Mouse (Mus musculus) c-Kit-positive CD71-positive TER-119-negative erythroid progenitor cells, embryonic 14.5 days (primary cell): ENCODE results near the gene Daam1.
A peak's percentile ranks its signal among the peaks of the same experiment; 100 is the strongest.

Experiments
- DNase-seq: peaks from one replicate; pipeline ENCODE4 v3.0.0-alpha.2; 2013; ENCODE audit warnings: low read depth

Daam1 gene

DNA sequence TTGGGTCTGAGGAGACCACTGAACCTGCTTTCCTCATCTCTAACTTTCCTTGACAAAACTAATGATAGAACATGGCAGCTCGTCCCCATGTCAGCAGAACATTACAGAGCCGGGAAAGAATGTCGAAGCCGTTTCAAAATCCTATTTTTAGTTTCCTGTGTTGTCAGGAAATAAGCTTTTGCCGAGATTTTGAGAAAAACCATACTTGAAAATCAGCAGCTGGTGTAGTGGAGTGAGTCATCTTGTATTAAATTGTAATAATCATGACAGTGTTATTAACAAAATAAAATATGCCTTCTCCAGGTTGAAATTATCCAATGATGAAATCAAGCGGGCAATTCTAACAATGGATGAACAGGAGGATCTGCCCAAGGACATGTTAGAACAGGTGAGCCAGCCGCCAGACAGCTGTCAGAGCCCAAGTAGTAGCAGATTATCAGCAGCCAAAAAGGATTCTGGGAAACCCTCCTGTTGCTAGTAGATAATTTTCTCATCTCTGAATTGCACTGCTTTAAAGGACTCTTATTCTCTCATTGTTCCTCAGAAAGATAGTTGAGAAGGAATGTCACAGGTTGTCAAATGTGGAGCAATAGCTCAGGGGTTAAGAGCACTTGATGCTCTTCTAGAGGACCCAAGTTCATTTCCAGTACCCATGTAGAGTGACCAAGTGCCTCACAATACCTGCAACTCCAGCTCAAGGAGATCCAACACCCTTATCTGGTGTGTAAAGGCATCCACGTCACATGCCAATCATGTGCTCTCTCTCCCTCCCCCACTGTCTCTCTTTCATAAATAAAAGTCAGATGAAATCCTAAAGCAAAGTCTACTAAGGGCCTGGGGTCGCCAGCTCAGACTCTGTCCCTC, 140.1 kb downstream of the Daam1 start:
- peak; percentile 64 for DNase-seq

DNA sequence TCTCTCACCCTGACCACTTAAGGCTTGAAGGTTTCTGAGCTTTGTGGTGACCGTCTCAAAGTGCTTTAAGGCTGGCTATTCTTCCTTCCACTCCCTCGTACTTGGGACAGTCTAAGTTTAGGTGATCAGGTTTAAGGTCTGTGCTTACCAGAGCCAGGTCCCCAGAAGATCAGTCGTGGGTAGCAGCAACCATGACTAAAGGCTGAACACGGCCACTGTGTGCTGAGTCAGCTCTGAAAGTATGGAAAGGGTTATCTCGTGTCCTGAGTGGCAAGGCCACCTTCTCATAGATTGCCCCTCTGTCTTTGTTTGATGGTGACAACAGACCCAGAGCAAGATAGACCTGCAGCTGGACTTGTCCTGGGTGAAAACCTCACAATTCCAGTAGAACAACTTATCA, 141.2 kb downstream of the Daam1 start:
- no peak for DNase-seq

DNA sequence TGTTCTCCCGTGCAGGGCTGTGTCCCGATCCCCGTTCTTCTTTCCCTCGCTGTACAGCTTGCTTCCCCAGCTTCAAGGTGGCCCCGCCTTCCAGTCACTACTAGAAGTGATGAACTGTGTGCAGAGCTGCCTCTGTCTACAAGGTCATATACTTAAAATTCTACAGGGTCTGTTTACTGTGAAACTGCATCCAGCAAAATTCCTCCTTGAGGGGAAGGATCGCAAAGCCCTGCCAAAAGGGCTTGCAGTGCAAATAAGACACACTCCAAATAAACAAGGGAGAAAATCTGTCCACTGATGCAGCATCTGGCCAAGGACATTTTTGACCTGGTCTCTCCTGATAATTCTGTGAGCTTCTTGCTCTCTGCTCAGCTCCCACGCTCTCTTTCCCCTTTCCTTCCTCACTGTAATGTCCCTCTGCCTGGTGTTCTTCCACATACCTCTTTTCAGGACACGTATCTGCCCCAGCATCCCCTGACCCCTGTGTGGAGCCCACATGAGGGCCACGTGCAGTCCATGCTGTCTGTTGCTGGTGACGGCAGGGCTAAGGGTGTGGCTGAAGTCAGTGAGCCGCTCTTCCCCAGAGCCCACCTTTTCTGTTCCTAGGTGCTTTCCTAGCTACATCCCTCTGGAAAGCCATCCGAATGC, 141.9 kb downstream of the Daam1 start:
- no peak for DNase-seq

DNA sequence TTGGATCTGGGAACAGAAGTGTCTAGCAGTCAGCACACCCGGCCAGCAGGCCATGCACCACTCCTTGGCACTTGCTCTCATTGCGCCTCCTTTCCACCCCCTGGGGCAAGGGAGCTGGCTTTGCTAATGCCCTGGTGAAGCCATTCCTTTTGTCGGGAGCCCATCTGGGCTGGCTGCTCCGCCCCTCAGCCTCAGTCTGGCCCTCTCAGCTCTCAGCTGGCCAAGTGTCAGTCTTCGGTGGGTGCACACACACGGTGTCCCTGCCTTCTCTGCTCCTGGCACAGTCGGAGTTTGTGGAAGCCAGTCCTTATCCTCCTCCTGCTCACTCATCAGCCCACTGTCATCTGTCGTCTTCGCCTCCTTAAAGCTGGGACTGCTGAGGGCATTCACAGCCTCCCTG, 142.7 kb downstream of the Daam1 start:
- DNase-seq = no peak

DNA sequence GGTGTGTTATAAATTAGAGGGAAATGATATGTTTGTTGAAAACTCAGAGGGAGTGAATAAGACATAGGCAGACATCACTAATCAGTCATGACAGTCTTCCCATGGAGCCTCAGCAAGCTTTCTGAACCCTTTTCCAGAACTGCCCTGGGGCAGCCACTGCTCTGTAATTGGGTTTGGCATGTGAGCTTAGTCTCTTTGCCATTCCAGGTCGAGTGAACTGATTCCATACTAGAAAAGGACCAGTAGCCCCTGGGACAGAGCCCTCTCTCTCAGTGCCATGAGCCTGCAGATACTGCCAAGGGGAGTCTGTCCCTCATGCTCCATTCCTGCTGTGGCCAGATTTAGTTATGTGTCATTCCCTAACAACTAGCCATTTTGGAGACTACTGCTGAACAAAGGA, 144.7 kb downstream of the Daam1 start:
- no peak for DNase-seq

DNA sequence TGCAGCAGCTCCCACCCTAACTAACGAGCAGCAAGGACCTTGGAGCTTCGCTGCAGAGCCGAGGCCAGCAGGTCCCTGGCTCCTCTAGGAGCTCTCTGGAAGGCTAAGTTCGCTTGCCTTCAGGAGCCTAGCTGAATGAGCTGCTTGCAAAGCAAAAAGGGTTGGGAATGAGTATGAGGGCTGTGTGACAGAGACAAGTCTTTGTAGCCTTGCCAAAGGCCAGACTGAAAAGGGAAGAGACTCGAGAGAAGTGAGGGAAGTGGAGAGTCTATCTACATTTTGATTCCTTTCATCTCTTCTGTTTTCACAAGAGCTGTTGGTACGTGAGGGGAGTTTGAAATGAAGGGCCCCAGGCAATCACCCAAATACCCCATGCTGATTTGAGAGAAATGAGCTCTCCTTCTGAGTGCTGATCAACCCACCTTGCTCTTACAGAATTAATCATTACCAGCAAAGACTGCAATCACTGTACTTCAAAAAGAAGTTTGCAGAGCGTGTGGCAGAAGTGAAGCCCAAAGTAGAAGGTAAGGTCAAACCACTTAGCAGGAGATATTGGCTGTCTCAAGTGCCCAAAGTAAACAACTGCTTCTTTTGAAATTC, 145.6 kb downstream of the Daam1 start:
- no peak for DNase-seq

DNA sequence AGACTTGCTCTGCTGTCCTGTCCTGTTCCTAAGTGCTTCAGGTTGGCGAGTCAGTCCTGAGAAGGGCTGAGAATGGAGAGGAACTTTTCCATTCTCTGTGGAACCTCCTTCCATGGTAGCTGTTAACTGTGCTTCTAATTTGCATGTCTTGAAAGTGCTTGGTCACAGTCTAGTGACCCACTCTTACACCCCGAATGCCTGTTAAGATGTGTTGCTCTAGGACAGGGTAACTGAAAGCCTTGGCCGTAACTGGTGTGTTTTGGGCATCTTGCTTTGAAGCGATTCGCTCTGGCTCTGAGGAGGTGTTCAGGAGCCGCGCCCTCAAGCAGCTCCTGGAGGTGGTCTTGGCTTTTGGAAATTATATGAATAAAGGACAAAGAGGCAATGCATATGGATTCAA, 146.5 kb downstream of the Daam1 start:
- no peak for DNase-seq

DNA sequence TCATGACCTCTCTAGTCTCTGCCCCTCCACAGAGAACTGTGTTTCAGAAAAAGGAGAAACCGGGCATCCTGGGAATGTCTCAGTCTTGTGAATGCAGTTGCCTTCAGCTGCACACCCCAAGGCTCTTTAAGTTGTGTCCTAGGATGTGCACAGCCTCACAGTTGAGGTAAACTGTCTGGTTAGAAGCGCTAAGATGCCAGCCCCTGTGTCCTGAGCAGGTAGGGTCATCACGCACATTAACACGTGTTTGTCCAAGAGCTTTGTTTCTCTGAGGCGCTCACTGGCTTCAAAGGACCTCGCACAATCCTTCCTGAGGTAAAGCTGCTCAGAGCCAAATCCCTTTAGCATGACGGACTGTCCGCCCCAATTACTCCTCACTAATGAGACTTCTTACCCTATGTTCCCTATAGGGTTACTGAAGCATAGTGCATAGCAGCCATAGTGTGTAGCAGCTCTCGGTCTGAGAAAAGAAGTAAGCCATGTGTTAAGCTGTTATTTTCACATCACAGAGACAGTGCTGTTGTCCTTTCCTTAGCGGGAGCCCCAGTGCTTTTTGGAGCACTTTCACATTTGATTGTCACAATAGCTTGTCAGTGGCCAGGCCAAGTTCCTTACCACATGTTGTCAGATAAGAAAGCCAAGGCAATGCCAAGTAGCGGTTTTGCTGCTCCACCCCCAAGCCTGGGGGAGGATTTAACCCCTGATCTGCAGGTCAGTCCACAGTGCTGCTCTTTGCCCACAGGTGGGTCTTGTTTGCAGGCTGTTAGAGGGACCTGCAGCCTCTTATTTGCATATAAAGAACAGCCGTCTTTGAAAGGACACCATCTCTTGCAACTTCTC, 147.9 kb downstream of the Daam1 start:
- peak; percentile 62 for DNase-seq

DNA sequence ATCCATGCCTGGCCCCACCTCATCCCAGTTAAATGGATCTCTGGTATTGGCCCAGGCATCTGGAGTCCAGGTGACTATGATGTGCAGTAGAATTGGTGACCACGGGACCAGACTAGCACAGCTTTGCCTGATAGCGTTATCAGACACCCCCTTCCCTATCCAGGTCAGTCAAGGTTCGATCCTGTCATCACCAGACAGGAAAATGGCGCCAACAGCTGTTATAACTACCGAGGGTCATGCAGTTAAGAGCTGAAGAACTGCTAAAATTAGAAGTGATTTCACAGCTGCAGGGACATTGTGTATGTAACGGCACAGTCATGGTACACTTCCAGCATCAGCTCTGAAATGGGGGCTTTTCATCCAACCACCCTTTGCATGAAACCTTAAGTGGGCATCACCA, 149.3 kb downstream of the Daam1 start:
- DNase-seq = no peak

DNA sequence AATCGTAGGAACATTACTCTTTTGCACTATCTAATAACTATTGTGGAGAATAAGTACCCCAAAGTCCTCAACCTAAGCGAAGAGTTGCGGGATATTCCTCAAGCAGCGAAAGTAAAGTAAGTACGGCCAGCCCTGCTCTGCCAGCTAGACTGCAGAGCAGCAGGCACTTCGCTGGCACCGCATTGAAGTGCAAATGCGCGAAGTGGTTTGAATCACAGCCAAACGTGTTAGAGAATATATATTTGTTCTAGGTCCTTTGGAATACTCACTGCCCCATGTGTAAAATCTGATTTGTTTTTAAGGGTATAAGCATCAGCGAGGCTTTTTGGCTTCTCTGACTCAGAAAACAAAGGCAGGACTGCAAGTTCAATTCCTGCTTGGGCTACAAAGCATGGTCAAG, 149.9 kb downstream of the Daam1 start:
- DNase-seq = no peak

DNA sequence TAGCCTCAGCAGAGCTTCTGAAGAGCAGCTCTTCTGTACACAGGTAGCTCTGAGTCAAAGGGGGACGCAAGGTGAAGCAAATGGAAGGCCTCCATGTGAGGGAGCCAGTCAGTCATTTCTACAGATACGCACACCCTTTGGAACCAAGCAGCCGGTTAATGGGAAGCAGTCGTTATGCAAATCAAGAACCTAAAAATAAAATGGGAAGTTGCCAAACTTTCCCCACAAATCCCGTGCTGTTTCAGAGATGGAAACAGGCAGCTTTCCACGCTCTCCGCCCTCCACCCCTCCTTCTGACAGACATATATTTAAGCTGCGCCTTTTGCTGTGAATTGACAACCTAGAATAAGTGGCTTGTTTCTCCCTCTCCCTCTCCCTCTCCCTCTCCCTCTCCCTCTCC, 150.4 kb downstream of the Daam1 start:
- DNase-seq = no peak

DNA sequence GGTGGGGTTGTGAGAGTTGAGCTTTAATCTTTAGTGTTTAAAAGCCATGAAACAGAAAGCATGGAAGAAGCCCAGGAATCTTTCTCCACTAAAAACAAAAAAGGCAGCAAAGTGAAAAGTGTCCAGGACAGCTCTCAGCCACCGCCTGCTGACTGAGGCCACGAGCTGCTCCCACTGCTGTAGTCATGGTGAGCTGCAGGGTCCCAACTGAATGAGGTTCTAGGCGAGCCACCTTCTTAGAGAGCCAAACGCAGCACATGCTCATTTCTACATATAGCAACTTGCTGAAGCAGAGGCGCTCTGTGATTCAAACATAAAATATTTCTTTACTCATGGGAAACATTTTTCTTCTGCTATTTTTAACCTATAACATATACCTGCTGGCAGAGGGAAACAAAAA, 150.9 kb downstream of the Daam1 start:
- no peak for DNase-seq

DNA sequence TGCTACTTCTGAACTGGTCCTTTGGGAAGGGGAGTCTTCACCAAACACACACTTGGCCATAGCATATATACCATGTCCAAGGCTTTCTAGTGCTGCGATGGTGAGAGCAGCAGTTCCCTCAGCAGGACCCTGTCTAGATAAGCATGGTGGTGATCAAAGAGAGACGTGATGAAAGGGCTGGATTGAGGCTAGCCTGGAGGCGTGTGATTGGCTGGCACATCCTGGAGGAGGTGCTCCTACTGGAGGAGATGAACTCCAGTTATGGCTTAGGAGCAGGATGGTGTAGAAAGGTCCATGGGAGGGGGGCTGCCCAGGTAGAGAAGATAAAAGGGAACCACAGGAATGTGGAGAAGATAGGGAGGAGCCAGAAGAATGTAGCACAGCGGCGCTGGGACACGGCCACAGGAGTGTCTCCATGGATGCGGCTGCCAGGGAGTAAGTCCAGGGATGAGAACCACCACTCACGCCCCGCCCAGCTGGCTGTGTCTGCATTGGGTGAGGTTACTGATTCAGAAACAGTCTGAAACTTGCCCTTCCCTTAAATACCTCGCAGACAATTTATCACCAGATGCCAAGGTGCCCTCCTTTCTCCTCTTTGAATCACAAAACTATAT, 152.3 kb downstream of the Daam1 start:
- no peak for DNase-seq

DNA sequence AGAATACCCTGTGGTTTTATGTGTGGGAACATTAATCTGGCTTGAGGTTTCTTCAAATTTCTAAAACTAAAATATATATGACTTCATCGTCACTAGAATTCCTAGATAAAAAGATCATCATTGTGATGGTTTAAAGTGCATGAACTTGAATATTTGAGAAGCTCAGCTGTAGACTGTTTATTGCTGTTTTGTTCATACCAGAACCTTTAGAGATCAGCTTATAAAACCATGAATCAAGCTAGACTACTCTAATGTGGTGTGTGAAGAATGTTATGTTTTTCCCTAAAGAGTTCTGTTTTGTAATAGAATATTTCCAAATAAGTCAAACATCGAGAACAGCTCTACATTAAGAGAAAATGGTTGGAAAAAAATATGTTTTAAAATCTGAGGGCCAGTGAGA, 156.3 kb downstream of the Daam1 start:
- no peak for DNase-seq

DNA sequence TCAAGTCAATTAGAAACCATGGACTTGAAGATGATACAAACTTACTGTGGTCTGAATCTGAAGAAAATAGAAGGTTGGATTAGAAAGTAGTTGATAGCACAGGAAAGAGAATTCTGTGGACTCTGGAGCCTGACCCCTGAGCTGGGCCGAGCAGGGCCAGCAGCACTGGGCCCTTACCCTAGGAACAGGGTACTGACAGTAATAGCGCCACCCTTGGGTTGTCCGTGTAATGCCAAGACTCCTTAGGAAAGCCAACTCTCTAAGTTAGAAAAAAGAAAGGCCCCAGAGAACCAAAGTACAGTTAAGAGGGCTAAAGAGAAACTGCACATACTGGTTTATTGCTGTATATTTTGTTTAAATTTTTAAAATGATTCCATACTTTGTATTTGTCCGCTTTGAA, 157.0 kb downstream of the Daam1 start:
- no peak for DNase-seq

DNA sequence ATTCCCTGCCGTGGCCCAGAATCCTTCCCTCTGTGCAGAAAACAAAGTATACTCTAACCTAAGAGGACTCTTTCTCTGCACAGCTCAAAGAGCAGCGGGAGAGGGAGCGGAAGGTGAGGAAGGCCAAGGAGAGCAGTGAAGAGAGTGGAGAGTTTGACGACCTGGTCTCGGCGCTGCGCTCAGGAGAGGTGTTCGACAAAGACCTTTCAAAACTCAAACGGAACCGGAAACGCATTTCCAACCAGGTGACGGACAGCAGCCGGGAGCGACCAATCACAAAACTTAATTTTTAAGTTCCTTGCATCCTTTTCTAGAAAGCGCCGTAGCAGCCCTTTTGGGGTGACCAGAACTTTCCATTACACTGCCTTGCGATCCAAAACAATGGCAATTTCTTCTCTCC, 158.7 kb downstream of the Daam1 start:
- no peak for DNase-seq

DNA sequence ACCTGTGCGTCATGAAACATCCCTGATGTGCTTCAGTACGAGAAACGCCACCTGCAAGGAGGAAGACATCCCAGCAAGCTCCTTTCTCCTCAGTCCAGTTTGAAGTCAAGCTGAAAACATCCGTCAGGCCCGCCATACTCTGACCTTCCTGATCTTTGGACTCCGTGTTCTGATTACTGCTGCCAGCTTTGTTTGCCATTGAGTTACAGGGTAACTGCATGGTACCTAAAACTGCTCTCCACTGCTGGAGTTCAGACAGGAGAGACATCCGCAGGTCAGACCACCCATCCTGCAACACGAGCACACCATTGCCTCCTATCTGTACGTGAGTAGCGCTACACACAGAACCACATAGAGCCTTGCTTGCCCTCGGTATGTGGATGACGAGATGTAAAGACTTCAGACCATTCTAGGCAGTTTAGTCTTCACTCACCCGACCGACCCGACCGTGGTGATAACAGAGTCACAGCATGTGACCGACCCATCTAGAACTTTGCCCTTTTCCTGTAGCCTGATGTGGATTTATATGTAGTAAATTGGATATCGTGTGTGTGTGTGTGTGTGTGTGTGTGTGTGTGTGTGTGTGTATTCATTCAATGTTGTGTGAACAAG, 161.8 kb downstream of the Daam1 start:
- no peak for DNase-seq

DNA sequence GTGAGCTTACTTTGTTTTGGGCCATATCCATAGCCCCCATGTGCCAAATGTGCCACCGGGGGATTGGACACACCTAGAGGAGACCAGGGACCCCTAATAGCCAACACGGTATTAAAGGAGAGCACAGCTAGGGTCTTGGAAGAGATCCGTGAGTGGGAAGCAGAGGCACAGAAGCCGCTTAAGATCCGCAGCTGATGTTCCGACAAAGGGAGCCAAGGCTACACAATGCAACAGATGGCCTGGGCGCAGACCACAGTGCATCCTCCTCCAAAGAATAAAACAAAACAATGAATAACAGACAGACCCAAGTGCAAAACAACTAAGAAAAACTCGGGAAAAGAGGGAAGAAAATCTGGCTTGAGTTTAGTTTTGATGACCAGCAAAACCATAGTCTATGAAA, 165.0 kb downstream of the Daam1 start:
- DNase-seq = no peak

DNA sequence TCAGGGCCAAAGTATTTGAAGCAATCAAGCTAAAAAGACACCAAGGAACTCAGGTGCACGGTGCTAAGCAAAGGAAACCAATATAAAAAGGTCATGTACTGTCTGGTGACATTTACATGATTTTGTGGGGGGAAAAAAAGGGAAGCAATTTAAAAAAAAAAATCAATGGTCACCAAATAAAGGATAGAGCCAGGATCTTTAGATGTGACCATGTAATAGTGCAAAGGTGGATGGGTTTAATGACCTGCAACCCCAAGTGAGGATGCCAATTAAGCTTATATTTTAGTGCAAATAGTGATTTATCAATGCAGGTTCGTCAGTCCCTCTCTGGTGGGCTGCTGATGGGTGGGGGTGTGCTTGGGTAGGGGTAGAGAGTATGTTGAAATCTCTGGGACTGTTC, 166.0 kb downstream of the Daam1 start:
- DNase-seq = no peak

DNA sequence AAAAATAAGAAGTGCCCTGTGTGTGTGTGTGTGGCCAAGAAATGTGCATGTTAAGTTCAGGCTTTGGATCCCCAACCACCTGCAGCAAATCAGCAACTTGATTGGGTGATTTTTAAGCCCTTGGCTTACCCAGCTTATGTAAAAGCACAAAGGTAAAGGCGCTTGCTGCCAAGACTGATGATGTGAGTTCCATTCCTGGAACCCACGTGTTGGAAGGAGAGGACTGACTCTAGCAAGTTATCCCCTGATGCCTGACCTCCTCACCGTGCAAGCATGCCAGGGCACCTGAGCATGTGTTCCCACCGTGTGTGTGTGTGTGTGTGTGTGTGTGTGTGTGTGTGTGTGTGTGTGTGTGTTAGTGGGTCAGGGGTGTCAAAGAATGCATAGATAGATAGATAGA, 166.5 kb downstream of the Daam1 start:
- no peak for DNase-seq

DNA sequence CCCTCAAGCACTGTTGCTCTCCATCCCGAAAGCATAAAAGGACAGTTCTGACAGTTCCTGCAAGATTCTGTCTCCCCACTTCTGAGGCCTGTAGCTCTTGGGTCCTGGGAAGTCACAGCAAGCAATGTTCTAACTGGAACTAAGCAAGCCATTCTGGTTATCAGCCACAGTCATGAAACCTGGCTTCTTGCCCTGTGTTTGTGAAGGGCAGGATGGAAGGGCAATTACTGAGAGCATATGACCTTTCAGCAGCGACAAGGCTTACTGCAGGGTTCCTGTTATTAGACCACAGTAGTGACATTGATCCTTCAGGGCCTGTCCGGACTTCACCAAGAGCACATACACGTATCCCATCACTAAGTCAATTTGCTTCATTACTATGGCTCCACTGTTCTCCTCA, 167.8 kb downstream of the Daam1 start:
- DNase-seq = no peak

DNA sequence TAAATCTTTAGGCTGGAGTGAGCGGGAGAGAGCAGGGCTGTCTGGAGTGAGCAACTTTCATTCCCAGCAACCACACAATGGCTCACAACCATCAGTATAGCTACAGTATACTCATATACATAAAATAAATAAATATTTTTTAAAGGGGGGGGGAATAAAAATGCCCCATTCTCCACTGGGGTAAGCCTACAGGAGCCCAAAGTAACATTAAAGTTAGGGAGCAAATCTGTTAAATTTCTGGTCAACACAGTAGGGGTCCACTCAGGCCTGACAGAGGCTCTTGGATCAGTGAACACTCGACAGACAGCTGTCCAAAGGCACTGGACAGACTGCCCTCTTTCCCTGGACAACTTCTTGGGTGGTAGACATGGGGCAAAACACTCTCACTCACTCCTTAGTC, 168.8 kb downstream of the Daam1 start:
- no peak for DNase-seq
